Mouse (Mus musculus) heart, embryonic 11.5 days (tissue): ENCODE measurements around the gene Atg10. TPM values are rescaled to one million over a fixed set of nuclear protein-coding genes. Genes with fewer than 3 reads are reported as not detected.
"Not testable (repeated sequence)": the region's sequence is repeated elsewhere in the genome, so short reads cannot be mapped to it uniquely, and the experiment has no call there.

Experiments used
- ATAC-seq: fragments of 200-750 bp; cut with Nextera tagmentation; replicated peaks from 2 replicates; pipeline ENCODE4 v1.8.0; 2017; ENCODE audit warnings: moderate library complexity; ENCODE audit not compliant: insufficient number of reproducible peaks, low FRiP score, low TSS enrichment
- H3K27ac ChIP-seq: fragments of 300-500 bp; sonication (generic); 2 replicates; pipeline ENCODE4 v1.5.1; 2014; ENCODE audit warnings: mild to moderate bottlenecking, low read depth, low read length
- H3K27me3 ChIP-seq: fragments of 300-500 bp; sonication (generic); 2 replicates; pipeline ENCODE4 v1.6.1; 2014; ENCODE audit warnings: mild to moderate bottlenecking, low read length, mixed read lengths; ENCODE audit not compliant: control insufficient read depth, insufficient read depth
- H3K36me3 ChIP-seq: fragments of 300-500 bp; sonication (generic); 2 replicates; pipeline ENCODE4 v1.6.1; 2014; ENCODE audit warnings: mild to moderate bottlenecking, low read length, moderate library complexity, mixed read lengths; ENCODE audit not compliant: control insufficient read depth, insufficient read depth
- H3K4me1 ChIP-seq: fragments of 300-500 bp; sonication (generic); 2 replicates; pipeline ENCODE4 v1.6.1; 2014; ENCODE audit warnings: low read length; ENCODE audit not compliant: control insufficient read depth, insufficient read depth
- H3K4me2 ChIP-seq: fragments of 300-500 bp; sonication (generic); 2 replicates; pipeline ENCODE4 v1.6.1; 2014; ENCODE audit warnings: mild to moderate bottlenecking, moderate library complexity
- H3K4me3 ChIP-seq: fragments of 300-500 bp; sonication (generic); 2 replicates; pipeline ENCODE4 v1.5.1; 2014; ENCODE audit warnings: low read depth, low read length
- H3K9ac ChIP-seq: fragments of 300-500 bp; sonication (generic); 2 replicates; pipeline ENCODE4 v1.6.1; 2014; ENCODE audit warnings: mild to moderate bottlenecking, low read depth, low read length, moderate library complexity
- H3K9me3 ChIP-seq: fragments of 300-500 bp; sonication (generic); replicated peaks from 2 replicates; pipeline ENCODE4 v1.6.1; 2016; ENCODE audit warnings: low read length; ENCODE audit not compliant: control insufficient read depth
- WGBS: fragments of 180-500 bp; shearing (Covaris S2); extraction: QIAGEN DNeasy Blood & Tissue Kit; methylation state at CpG from one replicate; pipeline ENCODE4 v1.1.7; 2014; ENCODE audit not compliant: insufficient replicate concordance; 5-methylcytosine and 5-hydroxymethylcytosine counted together
- polyA plus RNA-seq: library from polyadenylated mRNA; unstranded; fragments of >200 nt; fragmentation: Nextera tagmentation; extraction: Ambion mirVana; gene quantifications from 2 replicates; pipeline ENCODE4 v1.2.1, GENCODE M21; 2014

Atg10 gene
- 22.7 and 23.0 TPM in 2 replicates for polyA plus RNA-seq

DNA sequence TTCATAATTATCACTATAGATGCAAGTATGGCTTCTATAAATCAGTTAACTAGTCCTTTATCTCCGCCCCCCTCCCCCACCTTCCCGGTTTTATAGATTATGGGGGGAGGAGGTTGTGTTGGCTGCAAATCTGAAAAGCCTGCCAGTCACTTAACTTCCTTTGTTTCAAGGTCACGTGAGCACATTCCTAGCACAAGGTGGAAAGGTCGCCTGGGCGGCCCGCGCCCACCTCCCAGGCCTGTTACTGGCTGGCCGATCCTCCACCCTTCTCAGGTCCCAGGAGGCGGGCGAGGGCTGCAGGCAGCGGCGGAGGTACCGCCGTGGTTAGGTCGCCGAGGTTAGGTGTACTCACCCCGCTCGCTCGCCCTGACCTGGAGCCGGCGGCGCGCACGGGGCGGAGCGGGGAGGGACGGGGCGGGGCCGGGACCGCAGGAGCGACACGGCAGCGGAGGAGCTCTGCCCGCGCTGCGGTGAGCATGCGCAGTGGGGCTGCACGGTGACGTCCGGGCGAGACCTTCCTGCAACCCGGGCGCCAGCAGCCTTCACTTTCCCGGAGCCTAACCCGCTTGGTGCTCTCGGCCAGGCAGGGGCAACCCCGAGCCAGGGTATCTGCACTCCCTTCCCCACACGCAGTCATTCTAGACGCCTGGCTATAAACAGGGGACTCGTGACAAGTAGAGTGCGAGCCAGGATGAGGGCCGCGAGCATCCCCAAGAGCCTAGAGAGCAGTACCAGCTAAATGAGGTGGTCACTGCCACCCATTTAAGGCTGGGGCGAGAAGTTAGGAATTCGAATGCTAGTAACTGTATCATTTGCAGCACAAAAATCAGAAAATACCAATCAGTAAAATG lies at the start of gene Atg10:
Gene Atg10 (minus strand): TSS at position 382 of the 851 bp plus-strand sequence.
- peaks cover 4% of the 10 kb centered on the region; the same call in 1 of the 2 replicates for H3K4me1 ChIP-seq
- peak within 1 kb of the TSS; percentile 92 for H3K9ac ChIP-seq
- no peaks in the 10 kb centered on the region for H3K36me3 ChIP-seq
- H3K4me3 ChIP-seq = peak within 1 kb of the TSS; percentile 72
- H3K4me2 ChIP-seq = peak within 1 kb of the TSS; percentile 71
- H3K27ac ChIP-seq = peak within 1 kb of the TSS; percentile 94
- H3K27me3 ChIP-seq = no peaks in the 10 kb centered on the region
- WGBS = 1% methylated on average over 54 of the region's 55 CpGs
- no peaks in the 10 kb centered on the region for H3K9me3 ChIP-seq
- ATAC-seq = peak; percentile 95

DNA sequence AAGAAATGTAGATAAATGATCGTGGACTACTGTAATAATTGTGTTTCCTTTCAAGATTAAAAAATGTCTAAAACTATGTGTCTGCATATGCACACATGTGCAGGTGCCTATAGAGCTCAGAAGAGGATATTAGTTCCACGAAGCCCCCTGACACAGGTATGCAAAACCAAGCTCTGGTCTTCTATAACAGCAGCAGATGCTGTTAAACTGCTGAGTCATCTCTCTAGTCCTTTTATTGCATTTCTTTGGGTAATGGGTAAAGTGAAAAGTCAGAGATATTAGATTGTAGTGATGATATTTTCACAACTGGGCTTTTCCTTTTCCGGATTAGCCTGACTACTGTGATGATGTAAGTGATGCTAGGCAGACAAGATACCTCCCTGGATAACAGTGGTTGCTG lies 28.6 kb upstream of the Atg10 start:
- H3K4me2 ChIP-seq = no peak overlapping the region
- H3K27ac ChIP-seq = no peak overlapping the region
- no peak overlapping the region for H3K9ac ChIP-seq
- H3K27me3 ChIP-seq = no peaks in the 10 kb centered on the region
- H3K9me3 ChIP-seq = no peaks in the 10 kb centered on the region
- H3K36me3 ChIP-seq = no peaks in the 10 kb centered on the region
- no peaks in the 10 kb centered on the region for H3K4me1 ChIP-seq
- ATAC-seq = no peak
- no peak overlapping the region for H3K4me3 ChIP-seq
- WGBS = 84% methylated on average over 3 of the region's 3 CpGs

DNA sequence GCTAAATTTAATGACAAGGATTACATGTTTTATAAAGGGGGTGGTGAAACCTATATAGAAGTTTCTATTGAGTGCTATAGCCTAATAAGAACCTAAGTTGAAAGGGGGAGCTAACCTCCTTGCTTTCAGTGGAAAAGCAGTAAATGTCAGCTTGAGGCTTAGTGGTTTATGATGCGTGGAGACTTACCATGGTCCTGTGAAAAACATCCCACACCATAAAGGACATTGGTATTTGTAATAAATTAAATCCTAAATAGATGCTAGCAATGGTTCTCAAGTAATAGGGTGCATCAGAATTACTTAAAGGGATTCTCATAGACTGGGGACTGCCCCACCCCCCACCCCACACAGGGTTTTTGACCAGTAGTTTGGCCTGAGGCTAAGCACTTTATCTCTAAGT lies 27.9 kb upstream of the Atg10 start:
- Histone ChIP-seq H3K4me2 (no peak overlapping the region), H3K4me1 (no peaks in the 10 kb centered on the region), H3K9ac (no peak overlapping the region), H3K9me3 (no peaks in the 10 kb centered on the region), H3K36me3 (no peaks in the 10 kb centered on the region), H3K27me3 (no peaks in the 10 kb centered on the region), H3K4me3 (no peak overlapping the region), H3K27ac (no peak overlapping the region)
- 82% methylated on average over 1 of the region's 1 CpGs for WGBS
- ATAC-seq = no peak

DNA sequence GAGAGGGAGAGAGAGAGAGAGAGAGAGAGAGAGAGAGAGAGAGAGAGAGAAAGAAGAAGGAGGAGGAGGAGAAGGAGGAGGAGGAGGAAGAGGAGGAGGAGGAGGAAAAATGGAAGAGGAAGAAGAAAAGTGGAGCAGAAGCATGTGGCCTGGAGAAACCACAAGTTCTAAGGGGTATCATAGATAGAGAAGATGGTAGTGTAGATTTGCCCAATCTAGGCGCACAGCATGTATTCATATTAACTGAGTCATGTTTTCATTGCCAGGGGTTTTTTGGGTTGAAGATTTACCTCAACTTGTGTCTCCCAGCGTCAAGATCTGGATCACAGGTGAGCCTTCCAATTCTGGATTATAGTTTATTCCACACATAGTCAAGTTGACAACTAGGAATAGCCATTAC lies 26.3 kb upstream of the Atg10 start:
- H3K9ac ChIP-seq, H3K4me3 ChIP-seq, H3K4me1 ChIP-seq, H3K9me3 ChIP-seq, H3K4me2 ChIP-seq, H3K27me3 ChIP-seq, H3K27ac ChIP-seq, ATAC-seq, H3K36me3 ChIP-seq: not testable (repeated sequence)
- 75% methylated on average over 2 of the region's 2 CpGs for WGBS

DNA sequence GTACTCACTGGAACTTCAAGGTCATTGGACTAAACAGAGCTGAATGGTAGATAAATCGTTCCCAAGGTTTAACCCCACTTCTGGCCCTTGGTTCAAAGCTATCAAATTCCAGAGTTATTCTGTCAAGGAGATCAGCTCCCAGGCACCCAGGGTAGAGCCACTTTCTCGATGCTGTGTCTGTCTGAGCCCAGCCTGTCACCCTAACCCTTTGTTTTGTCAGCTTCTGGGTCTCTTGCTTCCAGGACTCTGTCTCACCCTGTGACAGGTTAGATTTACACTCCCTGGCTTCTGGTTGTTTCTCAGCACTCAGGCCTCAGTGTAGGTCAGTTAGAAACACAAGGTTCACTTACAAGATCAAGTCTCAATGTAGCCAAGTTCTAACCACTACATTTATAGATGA lies 22.7 kb upstream of the Atg10 start:
- no peaks in the 10 kb centered on the region for H3K27me3 ChIP-seq
- no peak overlapping the region for H3K4me2 ChIP-seq
- H3K27ac ChIP-seq = no peak overlapping the region
- H3K9me3 ChIP-seq = no peaks in the 10 kb centered on the region
- H3K4me1 ChIP-seq = no peaks in the 10 kb centered on the region
- no peaks in the 10 kb centered on the region for H3K36me3 ChIP-seq
- 46% methylated on average over 2 of the region's 2 CpGs for WGBS
- H3K9ac ChIP-seq = no peak overlapping the region
- ATAC-seq = no peak
- H3K4me3 ChIP-seq = no peak overlapping the region

DNA sequence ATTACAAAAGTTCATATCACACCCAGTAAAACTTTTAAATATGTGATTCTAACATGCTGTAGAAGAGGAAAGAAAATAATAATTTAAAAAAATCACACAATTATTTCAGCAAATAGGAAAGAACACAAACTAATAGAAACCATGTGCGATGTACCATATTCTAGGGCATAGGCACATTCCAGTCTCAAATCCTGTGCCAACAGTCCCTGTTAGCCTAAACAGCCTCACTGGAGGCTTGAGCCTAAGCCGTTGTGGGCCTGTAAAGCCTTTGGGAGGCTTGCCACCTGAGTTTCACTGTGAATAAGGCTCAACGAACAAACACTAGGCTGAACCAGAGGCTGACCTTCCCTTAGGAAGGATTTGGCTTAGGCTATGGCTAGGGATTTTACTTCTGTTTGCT lies 14.2 kb upstream of the Atg10 start:
- no peaks in the 10 kb centered on the region for H3K9me3 ChIP-seq
- 72% methylated on average over 3 of the region's 3 CpGs for WGBS
- no peak overlapping the region for H3K9ac ChIP-seq
- H3K27me3 ChIP-seq = no peaks in the 10 kb centered on the region
- no peak overlapping the region for H3K4me2 ChIP-seq
- no peak overlapping the region for H3K4me3 ChIP-seq
- ATAC-seq = no peak
- H3K27ac ChIP-seq = no peak overlapping the region
- H3K36me3 ChIP-seq = no peaks in the 10 kb centered on the region
- no peaks in the 10 kb centered on the region for H3K4me1 ChIP-seq

DNA sequence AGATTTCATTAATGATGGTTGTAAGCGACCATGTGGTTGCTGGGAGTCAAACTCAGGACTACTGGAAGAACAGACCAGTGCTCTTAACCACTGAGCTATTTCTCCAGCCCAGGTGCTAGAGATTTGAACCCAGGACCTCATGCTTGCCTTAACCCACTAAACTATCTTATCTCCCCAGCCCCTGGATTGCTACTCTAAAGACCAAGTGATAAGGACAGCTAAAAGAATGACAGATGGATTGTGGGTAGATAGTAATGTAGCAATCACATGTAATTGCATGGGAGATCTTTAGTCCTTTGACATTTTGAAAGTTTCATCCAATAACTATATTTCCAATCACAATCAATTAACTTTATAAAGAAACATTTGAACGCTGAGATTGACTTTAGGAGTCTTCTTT lies 13.1 kb upstream of the Atg10 start:
- no peak overlapping the region for H3K9ac ChIP-seq
- H3K4me2 ChIP-seq = no peak overlapping the region
- H3K4me3 ChIP-seq = no peak overlapping the region
- H3K36me3 ChIP-seq = no peaks in the 10 kb centered on the region
- ATAC-seq = no peak
- no peaks in the 10 kb centered on the region for H3K9me3 ChIP-seq
- 68% methylated on average over 2 of the region's 2 CpGs for WGBS
- no peaks in the 10 kb centered on the region for H3K4me1 ChIP-seq
- H3K27me3 ChIP-seq = no peaks in the 10 kb centered on the region
- H3K27ac ChIP-seq = no peak overlapping the region

DNA sequence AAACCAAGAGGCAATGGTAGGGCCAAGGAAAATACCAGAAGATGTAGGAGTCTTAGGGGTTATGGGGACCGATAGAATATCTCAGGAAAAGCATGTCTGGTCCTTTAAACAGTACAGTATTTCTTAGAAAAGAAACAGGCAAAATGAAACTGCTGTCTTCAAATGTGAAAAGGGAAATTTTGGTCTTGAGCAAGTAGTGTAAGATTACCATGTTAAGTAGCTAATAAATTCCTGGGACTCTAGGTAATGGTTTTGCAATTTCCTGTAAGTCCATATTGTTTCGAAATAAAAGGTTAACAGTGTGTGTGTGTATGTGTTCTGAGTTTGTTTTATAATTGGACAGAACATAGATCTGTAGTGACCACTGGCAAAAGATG lies 658 bp upstream of the Atg10 start:
- 53% methylated on average over 2 of the region's 2 CpGs for WGBS
- Histone ChIP-seq H3K4me2 (peak overlapping the region; percentile 71), H3K27me3 (no peaks in the 10 kb centered on the region), H3K4me3 (peak overlapping the region; percentile 72), H3K9ac (peak overlapping the region; percentile 92), H3K36me3 (no peaks in the 10 kb centered on the region), H3K9me3 (no peaks in the 10 kb centered on the region), H3K27ac (peak overlapping the region; percentile 94), H3K4me1 (peaks cover 4% of the 10 kb centered on the region; the same call in 1 of the 2 replicates)
- no peak for ATAC-seq

DNA sequence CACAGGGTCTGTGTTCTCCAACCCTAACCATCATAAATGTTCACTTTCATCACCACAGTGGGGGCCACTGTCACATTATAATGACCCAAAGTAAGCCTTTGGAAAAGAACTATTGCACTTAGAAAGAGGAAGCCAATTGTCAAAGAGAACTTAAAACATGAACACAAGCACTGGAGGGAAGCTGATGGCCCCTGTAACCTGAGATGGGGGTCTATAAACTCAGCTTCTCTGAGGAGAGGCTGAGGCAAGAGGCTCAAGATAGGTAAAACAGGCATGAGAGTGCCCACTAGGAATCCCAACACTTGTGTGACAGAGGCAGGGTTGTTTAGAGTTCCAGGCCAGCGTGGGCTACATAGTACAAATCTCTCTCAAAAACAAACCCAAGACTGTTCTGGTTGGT lies 705 bp downstream of the Atg10 start:
- Histone ChIP-seq H3K27ac (peak overlapping the region; percentile 94), H3K27me3 (no peaks in the 10 kb centered on the region), H3K9me3 (no peaks in the 10 kb centered on the region), H3K4me3 (peak overlapping the region; percentile 72), H3K9ac (peak overlapping the region; percentile 92), H3K4me1 (peaks cover 4% of the 10 kb centered on the region; the same call in 1 of the 2 replicates), H3K36me3 (no peaks in the 10 kb centered on the region), H3K4me2 (peak overlapping the region; percentile 71)
- ATAC-seq = no peak
- WGBS = 62% methylated on average over 1 of the region's 1 CpGs
